Mouse (Mus musculus): ENCODE results near the gene Slc2a8. TPM values are rescaled to one million over a fixed set of nuclear protein-coding genes. Genes with fewer than 3 reads are reported as not detected.
"Not testable (repeated sequence)": the region's sequence is repeated elsewhere in the genome, so short reads cannot be mapped to it uniquely, and the experiment has no call there.

The Slc2a8 gene
- polyA plus RNA-seq (2011; ENCODE audit: insufficient read depth, insufficient read length, low replicate concordance, missing spikeins), result 6.4 and 6.7 TPM in 2 replicates

DNA sequence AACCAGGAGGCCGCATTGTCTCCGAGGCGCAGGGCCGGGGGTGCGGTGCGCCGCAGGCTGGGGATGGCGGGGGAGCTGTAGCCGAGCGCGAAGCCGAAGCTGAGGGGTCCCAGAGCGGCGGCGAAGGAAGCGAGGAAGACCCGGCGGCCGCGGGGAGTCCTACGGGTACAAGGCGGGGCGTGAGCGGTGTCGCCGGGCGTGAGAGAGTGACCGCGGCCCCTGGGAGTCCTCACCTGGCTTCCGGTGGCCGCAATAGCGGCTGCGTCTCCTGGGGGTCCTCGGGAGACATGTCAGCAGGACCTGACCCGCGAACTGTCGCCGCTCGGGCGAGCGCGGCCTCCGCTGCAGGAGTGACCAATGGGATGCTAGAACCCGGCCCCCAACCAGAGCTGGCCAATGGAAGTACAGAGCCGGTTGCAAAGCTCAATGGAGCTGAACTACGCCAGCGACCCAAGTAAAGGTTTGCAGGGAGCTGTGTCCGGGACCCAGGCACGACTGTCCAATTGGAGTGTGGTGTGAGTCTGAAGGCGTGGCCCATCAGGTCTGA lies at the start of gene Slc2a8:
Slc2a8 (minus strand) TSS at position 359 of the 547 bp plus-strand sequence.
- under 1% methylated on average over 50 of the region's 50 CpGs for WGBS
- H3K4me3 ChIP-seq (replicated peaks; ENCODE audit: control insufficient read depth, low read depth, low read length), result peak within 1 kb of the TSS; percentile 46
- H3K4me1 ChIP-seq (ENCODE audit: control insufficient read depth, insufficient read depth, low read length), result no peaks in the 10 kb centered on the region; the same call in none of the 2 replicates
- H3K27ac ChIP-seq (ENCODE audit: control insufficient read depth, insufficient read depth, low read depth, low read length, poor library complexity), result no peak within 1 kb of the TSS; the same call in 1 of the 2 replicates
- TF ChIP-seq POLR2A (IDR thresholded peaks at IDR 0.05; ENCODE audit: borderline replicate concordance, control insufficient read depth, low read depth, low read length), result peak; percentile 74; the same call in 1 of the 2 replicates
- no peak for TF ChIP-seq CTCF (IDR thresholded peaks at IDR 0.05; ENCODE audit: control insufficient read depth, insufficient read depth, low read length)

DNA sequence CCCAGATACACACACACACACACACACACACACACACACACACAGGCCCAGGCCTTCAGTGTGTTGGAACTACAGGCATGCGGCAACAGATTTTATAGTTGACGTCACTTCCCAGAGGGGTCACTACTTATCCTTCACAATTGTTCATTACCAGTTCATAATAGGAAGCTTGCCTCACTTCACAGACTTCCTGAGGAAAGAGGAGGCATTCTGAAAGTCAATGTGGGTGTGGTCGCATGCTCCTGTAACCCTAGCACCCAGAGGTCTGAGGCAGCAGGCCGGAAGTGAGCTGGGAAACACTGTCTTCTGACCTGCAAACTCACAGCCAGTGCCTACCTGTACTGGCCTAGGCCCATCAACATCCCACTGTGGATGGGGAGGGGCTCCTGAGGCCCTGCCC lies 43.2 kb upstream of the Slc2a8 start:
- WGBS, result 14% methylated on average over 4 of the region's 4 CpGs
- TF ChIP-seq CTCF (IDR thresholded peaks at IDR 0.05; ENCODE audit: control insufficient read depth, insufficient read depth, low read length) (no peak), POLR2A (IDR thresholded peaks at IDR 0.05; ENCODE audit: borderline replicate concordance, control insufficient read depth, low read depth, low read length) (no peak)
- Histone ChIP-seq H3K4me3 (replicated peaks; ENCODE audit: control insufficient read depth, low read depth, low read length) (no peak overlapping the region), H3K4me1 (ENCODE audit: control insufficient read depth, insufficient read depth, low read length) (peaks cover 5% of the 10 kb centered on the region), H3K27ac (ENCODE audit: control insufficient read depth, insufficient read depth, low read depth, low read length, poor library complexity) (no peak overlapping the region)

DNA sequence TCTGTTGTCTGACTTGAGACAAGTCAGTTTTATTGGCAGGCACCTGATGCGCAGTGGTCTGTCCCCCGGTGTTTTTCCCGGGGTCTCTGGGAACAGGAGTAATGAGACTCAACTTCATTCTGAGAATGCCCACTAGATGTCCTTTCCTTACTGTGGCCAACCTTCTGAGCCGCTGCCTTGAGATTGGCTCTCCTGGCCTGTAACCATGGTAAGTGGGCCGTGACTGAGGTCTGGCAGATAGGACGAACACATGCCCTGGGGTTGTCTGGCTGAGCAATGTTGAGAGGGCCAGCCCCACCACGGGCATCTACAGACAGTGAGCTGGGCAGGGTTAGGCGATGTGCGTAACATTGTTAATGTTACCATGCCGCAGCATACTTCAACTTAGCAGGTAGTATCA lies 42.7 kb upstream of the Slc2a8 start:
- 78% methylated on average over 10 of the region's 10 CpGs for WGBS
- H3K4me1 ChIP-seq (ENCODE audit: control insufficient read depth, insufficient read depth, low read length), result peaks cover 5% of the 10 kb centered on the region
- no peak overlapping the region for H3K4me3 ChIP-seq (replicated peaks; ENCODE audit: control insufficient read depth, low read depth, low read length)
- TF ChIP-seq POLR2A (IDR thresholded peaks at IDR 0.05; ENCODE audit: borderline replicate concordance, control insufficient read depth, low read depth, low read length) (no peak), CTCF (IDR thresholded peaks at IDR 0.05; ENCODE audit: control insufficient read depth, insufficient read depth, low read length) (no peak)
- H3K27ac ChIP-seq (ENCODE audit: control insufficient read depth, insufficient read depth, low read depth, low read length, poor library complexity), result no peak overlapping the region

DNA sequence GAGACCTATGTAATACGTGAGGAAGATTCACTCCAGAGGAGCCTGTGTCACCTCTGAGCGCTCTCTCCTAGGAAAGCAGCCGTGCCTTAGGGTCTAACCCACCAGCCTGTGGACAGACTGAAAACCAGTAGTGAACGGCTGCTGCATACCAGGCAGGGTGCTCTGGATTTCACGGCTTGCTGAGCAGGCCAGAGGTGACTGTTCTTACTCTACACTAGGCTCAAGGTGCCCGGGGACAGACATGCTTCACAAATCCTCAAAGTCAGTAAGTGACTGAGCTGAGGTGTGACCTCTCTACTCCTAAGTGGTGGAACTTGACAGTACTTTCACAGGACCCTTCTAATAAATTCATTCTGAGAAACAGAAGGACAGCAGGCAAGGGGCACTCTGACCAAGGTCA lies 41.0 kb upstream of the Slc2a8 start:
- 73% methylated on average over 6 of the region's 6 CpGs for WGBS
- no peak for TF ChIP-seq POLR2A (IDR thresholded peaks at IDR 0.05; ENCODE audit: borderline replicate concordance, control insufficient read depth, low read depth, low read length)
- no peak for TF ChIP-seq CTCF (IDR thresholded peaks at IDR 0.05; ENCODE audit: control insufficient read depth, insufficient read depth, low read length)
- H3K27ac ChIP-seq (ENCODE audit: control insufficient read depth, insufficient read depth, low read depth, low read length, poor library complexity), result no peak overlapping the region
- H3K4me1 ChIP-seq (ENCODE audit: control insufficient read depth, insufficient read depth, low read length), result peaks cover 5% of the 10 kb centered on the region
- no peak overlapping the region for H3K4me3 ChIP-seq (replicated peaks; ENCODE audit: control insufficient read depth, low read depth, low read length)

DNA sequence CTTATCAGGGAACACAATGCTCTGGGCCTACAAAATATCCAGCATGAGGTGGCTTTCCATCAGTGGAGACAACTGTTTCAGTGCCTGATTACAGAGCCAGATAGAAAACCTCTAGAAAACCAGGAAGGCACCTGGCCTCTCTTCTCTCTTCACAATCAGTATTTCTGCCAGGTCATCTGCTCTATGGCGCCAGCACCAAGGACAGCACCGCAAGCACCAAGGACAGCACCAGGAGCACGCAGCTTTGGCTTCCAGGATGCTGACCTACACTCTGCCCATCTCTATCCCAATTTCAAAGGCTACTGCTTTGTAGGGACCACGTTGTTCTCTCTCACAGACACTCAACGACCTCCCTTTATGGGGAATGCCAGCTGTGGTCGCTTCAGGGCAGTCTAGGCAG lies 36.1 kb upstream of the Slc2a8 start:
- TF ChIP-seq CTCF (IDR thresholded peaks at IDR 0.05; ENCODE audit: control insufficient read depth, insufficient read depth, low read length) (peak; percentile 12; the same call in 1 of the 2 replicates), POLR2A (IDR thresholded peaks at IDR 0.05; ENCODE audit: borderline replicate concordance, control insufficient read depth, low read depth, low read length) (no peak)
- Histone ChIP-seq H3K4me1 (ENCODE audit: control insufficient read depth, insufficient read depth, low read length) (no peaks in the 10 kb centered on the region; the same call in none of the 2 replicates), H3K4me3 (replicated peaks; ENCODE audit: control insufficient read depth, low read depth, low read length) (no peak overlapping the region), H3K27ac (ENCODE audit: control insufficient read depth, insufficient read depth, low read depth, low read length, poor library complexity) (no peak overlapping the region)
- WGBS, result 8% methylated on average over 6 of the region's 6 CpGs

DNA sequence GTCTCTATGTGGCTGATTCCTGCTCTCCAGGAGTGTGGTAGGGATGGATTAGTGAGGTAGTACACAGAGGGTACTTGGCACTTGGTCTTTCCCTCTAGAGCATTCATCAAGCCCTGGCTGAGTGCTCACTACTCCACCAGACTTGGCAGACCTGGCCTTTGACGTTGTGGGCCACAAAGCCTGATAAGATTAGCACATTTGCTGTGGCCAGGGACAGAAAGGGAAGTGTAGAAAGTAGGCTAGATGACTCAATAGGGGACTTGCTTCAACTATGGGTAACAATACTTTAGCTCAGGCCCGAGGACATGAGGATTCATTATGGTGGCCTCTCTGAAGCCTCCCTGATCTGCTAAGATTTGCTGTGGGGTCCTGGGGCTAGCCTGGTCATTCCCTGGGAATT lies 35.3 kb upstream of the Slc2a8 start:
- Histone ChIP-seq H3K4me3 (replicated peaks; ENCODE audit: control insufficient read depth, low read depth, low read length) (no peak overlapping the region), H3K27ac (ENCODE audit: control insufficient read depth, insufficient read depth, low read depth, low read length, poor library complexity) (no peak overlapping the region), H3K4me1 (ENCODE audit: control insufficient read depth, insufficient read depth, low read length) (no peaks in the 10 kb centered on the region; the same call in none of the 2 replicates)
- WGBS, result 11% methylated on average over 2 of the region's 2 CpGs
- TF ChIP-seq POLR2A (IDR thresholded peaks at IDR 0.05; ENCODE audit: borderline replicate concordance, control insufficient read depth, low read depth, low read length) (no peak), CTCF (IDR thresholded peaks at IDR 0.05; ENCODE audit: control insufficient read depth, insufficient read depth, low read length) (no peak)

DNA sequence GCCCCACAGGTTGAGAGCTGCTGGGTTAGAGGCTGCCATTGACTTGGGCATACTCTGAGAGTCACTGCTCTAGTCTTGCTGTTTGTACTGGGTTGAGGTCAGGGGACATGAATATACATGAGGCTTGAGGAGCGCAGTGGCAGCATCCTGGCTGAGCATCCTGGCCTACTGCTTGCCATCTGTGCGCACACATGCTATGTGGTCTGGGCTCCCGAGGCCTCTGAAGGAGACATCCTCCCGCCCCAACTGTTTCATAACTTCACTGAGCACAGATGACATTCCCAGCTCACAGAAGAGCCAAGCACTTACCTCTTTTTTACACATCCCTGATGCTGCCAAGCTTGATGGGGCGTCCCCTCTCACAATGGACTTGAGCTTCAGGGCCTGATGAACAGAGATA lies 33.0 kb upstream of the Slc2a8 start:
- no peaks in the 10 kb centered on the region; the same call in none of the 2 replicates for H3K4me1 ChIP-seq (ENCODE audit: control insufficient read depth, insufficient read depth, low read length)
- H3K4me3 ChIP-seq (replicated peaks; ENCODE audit: control insufficient read depth, low read depth, low read length), result no peak overlapping the region
- TF ChIP-seq CTCF (IDR thresholded peaks at IDR 0.05; ENCODE audit: control insufficient read depth, insufficient read depth, low read length) (no peak), POLR2A (IDR thresholded peaks at IDR 0.05; ENCODE audit: borderline replicate concordance, control insufficient read depth, low read depth, low read length) (no peak)
- whole genome bisulfite sequencing, result 78% methylated on average over 5 of the region's 5 CpGs
- no peak overlapping the region for H3K27ac ChIP-seq (ENCODE audit: control insufficient read depth, insufficient read depth, low read depth, low read length, poor library complexity)

DNA sequence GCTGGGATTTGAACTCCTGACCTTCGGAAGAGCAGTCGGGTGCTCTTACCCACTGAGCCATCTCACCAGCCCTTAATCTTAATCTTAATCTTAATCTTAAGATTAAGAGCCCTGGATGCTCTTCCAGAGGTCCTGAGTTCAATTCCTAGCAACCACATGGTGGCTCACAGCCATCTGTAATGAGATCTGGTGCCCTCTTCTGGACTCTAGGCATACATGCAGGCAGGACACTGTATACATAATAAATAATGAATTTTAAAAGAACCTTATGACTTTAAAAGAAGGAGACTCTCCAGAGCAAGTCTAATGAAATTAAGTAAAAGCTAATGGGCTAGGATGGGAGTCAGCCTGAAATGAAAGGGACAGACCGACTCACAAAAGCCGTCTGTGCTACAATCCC lies 27.2 kb upstream of the Slc2a8 start:
- 75% methylated on average over 4 of the region's 4 CpGs for WGBS
- H3K4me3 ChIP-seq (replicated peaks; ENCODE audit: control insufficient read depth, low read depth, low read length); H3K4me1 ChIP-seq (ENCODE audit: control insufficient read depth, insufficient read depth, low read length); H3K27ac ChIP-seq (ENCODE audit: control insufficient read depth, insufficient read depth, low read depth, low read length, poor library complexity): not testable (repeated sequence)

DNA sequence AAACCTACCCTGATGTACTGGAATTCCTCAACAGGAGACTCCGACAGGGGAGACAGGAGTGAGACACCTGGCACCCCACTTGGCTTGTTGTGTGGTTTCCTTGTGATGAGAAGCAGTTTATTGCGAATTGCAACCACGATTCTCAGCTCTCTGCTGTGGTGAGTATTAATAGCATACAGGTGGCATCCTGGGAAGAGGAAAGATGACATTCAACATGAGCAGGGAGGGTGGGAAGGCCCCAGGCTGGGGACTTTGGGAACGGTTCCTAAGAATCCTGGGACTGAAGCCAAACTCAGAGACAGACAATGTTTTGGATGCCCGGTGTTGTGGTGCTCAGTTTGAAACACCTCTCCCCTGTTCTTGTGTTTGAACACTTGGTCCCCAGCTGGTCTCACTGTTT lies 23.2 kb upstream of the Slc2a8 start:
- 61% methylated on average over 5 of the region's 5 CpGs for WGBS
- TF ChIP-seq CTCF (IDR thresholded peaks at IDR 0.05; ENCODE audit: control insufficient read depth, insufficient read depth, low read length), result no peak
- TF ChIP-seq POLR2A (IDR thresholded peaks at IDR 0.05; ENCODE audit: borderline replicate concordance, control insufficient read depth, low read depth, low read length), result no peak
- Histone ChIP-seq H3K4me3 (replicated peaks; ENCODE audit: control insufficient read depth, low read depth, low read length) (no peak overlapping the region), H3K4me1 (ENCODE audit: control insufficient read depth, insufficient read depth, low read length) (no peaks in the 10 kb centered on the region), H3K27ac (ENCODE audit: control insufficient read depth, insufficient read depth, low read depth, low read length, poor library complexity) (no peak overlapping the region)

Data from bone marrow, adult 2 months (tissue).